Mouse (Mus musculus): ENCODE results near the gene Ets1. TPM values are rescaled to one million over a fixed set of nuclear protein-coding genes. Genes with fewer than 3 reads are reported as not detected.

Gene Ets1
- total and polyA plus RNA-seq, 2 experiments from 2014 or later, result 34.3 to 72.7 TPM

- ATAC-seq (ENCODE audit: insufficient read depth, low read depth) (no peak), DNase-seq (ENCODE audit: low spot score) (no peak)
- Histone ChIP-seq H3K27me3 (ENCODE audit: control insufficient read depth, insufficient read depth, low read length) (no peaks in the 10 kb centered on the region), H3K4me2 (ENCODE audit: low read depth, low read length) (peak overlapping the region; percentile 58), H3K4me1 (ENCODE audit: control insufficient read depth, insufficient read depth) (peaks cover 7% of the 10 kb centered on the region; the same call in 1 of the 2 replicates), H3K9me3 (replicated peaks; ENCODE audit: control insufficient read depth, low read length) (no peaks in the 10 kb centered on the region), H3K36me3 (replicated peaks; ENCODE audit: control insufficient read depth, insufficient read depth, low read length) (no peaks in the 10 kb centered on the region; the same call in 1 of the 2 replicates), H3K9ac (replicated peaks; ENCODE audit: low read depth, low read length) (no peak overlapping the region; the same call in 1 of the 2 replicates), H3K4me3 (ENCODE audit: low read depth, low read length) (peak overlapping the region; percentile 32), H3K27ac (ENCODE audit: low read depth) (peak overlapping the region; percentile 56; the same call in 1 of the 2 replicates)
- 46% methylated on average over 7 of the region's 7 CpGs for WGBS
- TF ChIP-seq EP300 (IDR thresholded peaks at IDR 0.05; ENCODE audit: low read depth), result no peak
- no peak for TF ChIP-seq CTCF (IDR thresholded peaks at IDR 0.05; ENCODE audit: low read depth)
These were observed 64.3 kb downstream of the Ets1 start for GRCm38 (mm10) chr9:32700091-32700905.

GRCm38 (mm10) chr9:32701126-32701997, 65.3 kb downstream of the Ets1 start:
- DNase-seq (ENCODE audit: low spot score), result no peak
- WGBS, result 57% methylated on average over 20 of the region's 20 CpGs
- Histone ChIP-seq H3K27me3 (ENCODE audit: control insufficient read depth, insufficient read depth, low read length) (no peaks in the 10 kb centered on the region), H3K9ac (replicated peaks; ENCODE audit: low read depth, low read length) (peak overlapping the region; percentile 41; the same call in 1 of the 2 replicates), H3K36me3 (replicated peaks; ENCODE audit: control insufficient read depth, insufficient read depth, low read length) (peaks cover 7% of the 10 kb centered on the region; the same call in 1 of the 2 replicates), H3K4me1 (ENCODE audit: control insufficient read depth, insufficient read depth) (peaks cover 13% of the 10 kb centered on the region), H3K27ac (ENCODE audit: low read depth) (peak overlapping the region; percentile 56; the same call in 1 of the 2 replicates), H3K4me2 (ENCODE audit: low read depth, low read length) (peak overlapping the region; percentile 58), H3K9me3 (replicated peaks; ENCODE audit: control insufficient read depth, low read length) (no peaks in the 10 kb centered on the region), H3K4me3 (ENCODE audit: low read depth, low read length) (peak overlapping the region; percentile 32)
- no peak for ATAC-seq (ENCODE audit: insufficient read depth, low read depth)
- TF ChIP-seq EP300 (IDR thresholded peaks at IDR 0.05; ENCODE audit: low read depth) (no peak), CTCF (IDR thresholded peaks at IDR 0.05; ENCODE audit: low read depth) (no peak)

- peaks cover 13% of the 10 kb centered on the region for H3K4me1 ChIP-seq (ENCODE audit: control insufficient read depth, insufficient read depth)
- H3K27me3 ChIP-seq (ENCODE audit: control insufficient read depth, insufficient read depth, low read length), result no peaks in the 10 kb centered on the region
- H3K36me3 ChIP-seq (replicated peaks; ENCODE audit: control insufficient read depth, insufficient read depth, low read length), result peaks cover 7% of the 10 kb centered on the region; the same call in 1 of the 2 replicates
- WGBS, result 65% methylated on average over 2 of the region's 2 CpGs
- no peak for ATAC-seq (ENCODE audit: insufficient read depth, low read depth)
- H3K9me3 ChIP-seq (replicated peaks; ENCODE audit: control insufficient read depth, low read length), result no peaks in the 10 kb centered on the region
- H3K27ac ChIP-seq (ENCODE audit: low read depth), result 0 out of 2 replicates have a peak overlapping the region, but pooled peaks have one; percentile 56
- TF ChIP-seq EP300 (IDR thresholded peaks at IDR 0.05; ENCODE audit: low read depth) (no peak), CTCF (IDR thresholded peaks at IDR 0.05; ENCODE audit: low read depth) (no peak)
- H3K4me3 ChIP-seq (ENCODE audit: low read depth, low read length), result peak overlapping the region; percentile 32
- DNase-seq (ENCODE audit: low spot score), result no peak
- H3K4me2 ChIP-seq (ENCODE audit: low read depth, low read length), result peak overlapping the region; percentile 58
- 0 out of 2 replicates have a peak overlapping the region, but pooled peaks have one; percentile 41 for H3K9ac ChIP-seq (replicated peaks; ENCODE audit: low read depth, low read length)
These were observed 65.9 kb downstream of the Ets1 start for GRCm38 (mm10) chr9:32701998-32702305.

- Histone ChIP-seq H3K27me3 (ENCODE audit: control insufficient read depth, insufficient read depth, low read length) (no peaks in the 10 kb centered on the region), H3K4me1 (ENCODE audit: control insufficient read depth, insufficient read depth) (peaks cover 13% of the 10 kb centered on the region), H3K9ac (replicated peaks; ENCODE audit: low read depth, low read length) (no peak overlapping the region), H3K4me3 (ENCODE audit: low read depth, low read length) (peak overlapping the region; percentile 32; the same call in 1 of the 2 replicates), H3K36me3 (replicated peaks; ENCODE audit: control insufficient read depth, insufficient read depth, low read length) (peaks cover 7% of the 10 kb centered on the region; the same call in 1 of the 2 replicates), H3K9me3 (replicated peaks; ENCODE audit: control insufficient read depth, low read length) (no peaks in the 10 kb centered on the region), H3K27ac (ENCODE audit: low read depth) (peak overlapping the region; percentile 4; the same call in 1 of the 2 replicates), H3K4me2 (ENCODE audit: low read depth, low read length) (peak overlapping the region; percentile 58; the same call in 1 of the 2 replicates)
- whole genome bisulfite sequencing, result 53% methylated on average over 3 of the region's 4 CpGs
- ATAC-seq (ENCODE audit: insufficient read depth, low read depth) (no peak), DNase-seq (ENCODE audit: low spot score) (no peak)
- no peak for TF ChIP-seq EP300 (IDR thresholded peaks at IDR 0.05; ENCODE audit: low read depth)
These were observed 66.9 kb downstream of the Ets1 start for GRCm38 (mm10) chr9:32702836-32703395.
